Mouse (Mus musculus): ENCODE measurements around the gene 4933415A04Rik. TPM values are rescaled to one million over a fixed set of nuclear protein-coding genes. Genes with fewer than 3 reads are reported as not detected.

The 4933415A04Rik gene
- total and polyA plus RNA-seq, 3 experiments = not detected

DNA sequence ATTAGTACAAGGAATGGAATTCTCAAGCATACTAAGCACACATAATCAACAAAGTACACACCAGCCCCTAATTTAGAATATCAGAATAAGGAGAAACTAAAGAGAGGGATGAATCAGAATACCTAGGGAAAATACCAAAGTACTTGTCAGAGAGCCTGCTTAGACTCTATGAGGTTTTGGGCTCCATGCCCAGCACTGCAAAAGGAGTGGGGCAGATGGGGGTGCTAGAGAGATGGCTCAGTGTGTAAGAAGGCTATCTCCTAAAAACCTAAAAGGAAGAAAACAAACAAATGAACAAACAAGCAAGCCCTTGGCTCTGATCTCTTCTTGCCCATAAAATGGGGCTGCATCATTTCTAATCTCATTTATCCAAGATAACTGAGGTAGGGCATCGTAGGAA lies 37.5 kb downstream of the 4933415A04Rik start:
- H3K27me3 ChIP-seq (ENCODE audit: control insufficient read depth in 1 of 2, insufficient read depth in 2 of 2, low read length in 2 of 2) = peaks cover 0 to 3% of the 10 kb centered on the region in 2 experiments; a peak in 1 of 4 replicates
- no peak overlapping the region for H3K27ac ChIP-seq (ENCODE audit: control insufficient read depth, low read depth, low read length)
- TF ChIP-seq POLR2AphosphoS5 (IDR thresholded peaks at IDR 0.05; ENCODE audit: borderline replicate concordance, low read depth, low read length) (no peak), ELF1 (IDR thresholded peaks at IDR 0.05; ENCODE audit: low read depth, low read length) (no peak)
- no peak overlapping the region for H3K4me3 ChIP-seq (ENCODE audit: control insufficient read depth in 1 of 2, insufficient read depth in 1 of 2, low read depth in 2 of 2, low read length in 2 of 2)
- no peak for DNase-seq (ENCODE audit: low read depth, low spot score)
- H3K9ac ChIP-seq (ENCODE audit: control insufficient read depth, low read depth, low read length, poor library complexity, severe bottlenecking) = no peak overlapping the region
- no peaks in the 10 kb centered on the region for H3K79me2 ChIP-seq (ENCODE audit: control insufficient read depth, insufficient read depth, low read length, poor library complexity)
- no peaks in the 10 kb centered on the region for H3K9me3 ChIP-seq (replicated peaks; ENCODE audit: insufficient read depth, low read length)
- no peaks in the 10 kb centered on the region for H3K4me1 ChIP-seq (ENCODE audit: control insufficient read depth in 1 of 2, insufficient read depth in 2 of 2, low read length in 2 of 2)
- no peaks in the 10 kb centered on the region for H3K36me3 ChIP-seq (ENCODE audit: control insufficient read depth in 1 of 2, insufficient read depth in 2 of 2, low read length in 2 of 2)

GRCm38 (mm10) chr11:43626300-43626926 lies 39.6 kb downstream of the 4933415A04Rik start:
- Histone ChIP-seq H3K4me3 (ENCODE audit: control insufficient read depth in 1 of 2, insufficient read depth in 1 of 2, low read depth in 2 of 2, low read length in 2 of 2) (no peak overlapping the region), H3K9ac (ENCODE audit: control insufficient read depth, low read depth, low read length, poor library complexity, severe bottlenecking) (no peak overlapping the region), H3K27me3 (ENCODE audit: control insufficient read depth in 1 of 2, insufficient read depth in 2 of 2, low read length in 2 of 2) (peaks cover 0 to 3% of the 10 kb centered on the region in 2 experiments; a peak in 1 of 4 replicates), H3K27ac (ENCODE audit: control insufficient read depth, low read depth, low read length) (no peak overlapping the region), H3K4me1 (ENCODE audit: control insufficient read depth in 1 of 2, insufficient read depth in 2 of 2, low read length in 2 of 2) (no peaks in the 10 kb centered on the region), H3K9me3 (replicated peaks; ENCODE audit: insufficient read depth, low read length) (no peaks in the 10 kb centered on the region), H3K79me2 (ENCODE audit: control insufficient read depth, insufficient read depth, low read length, poor library complexity) (no peaks in the 10 kb centered on the region), H3K36me3 (ENCODE audit: control insufficient read depth in 1 of 2, insufficient read depth in 2 of 2, low read length in 2 of 2) (no peaks in the 10 kb centered on the region)
- no peak for DNase-seq (ENCODE audit: low read depth, low spot score)
- TF ChIP-seq GATA1 (IDR thresholded peaks at IDR 0.05; ENCODE audit: low read depth, low read length) (no peak), POLR2A (IDR thresholded peaks at IDR 0.05; ENCODE audit: control insufficient read depth in 1 of 2, insufficient read depth in 1 of 2, low read depth in 1 of 2, low read length in 2 of 2, poor library complexity in 1 of 2) (no peak), KAT2A (conservative IDR thresholded peaks at IDR 0.05; ENCODE audit: low read depth, low read length) (no peak), TCF12 (IDR thresholded peaks at IDR 0.05; ENCODE audit: low read depth, low read length) (no peak), CHD2 (IDR thresholded peaks at IDR 0.05; ENCODE audit: low read length) (no peak), E2F4 (IDR thresholded peaks at IDR 0.05; ENCODE audit: borderline replicate concordance, low read depth, low read length) (no peak), ZMIZ1 (IDR thresholded peaks at IDR 0.05; ENCODE audit: low read depth, low read length) (no peak), MAFK (IDR thresholded peaks at IDR 0.05; ENCODE audit: borderline replicate concordance, low read depth, low read length) (no peak), RAD21 (IDR thresholded peaks at IDR 0.05; ENCODE audit: low read depth, low read length) (no peak)

DNA sequence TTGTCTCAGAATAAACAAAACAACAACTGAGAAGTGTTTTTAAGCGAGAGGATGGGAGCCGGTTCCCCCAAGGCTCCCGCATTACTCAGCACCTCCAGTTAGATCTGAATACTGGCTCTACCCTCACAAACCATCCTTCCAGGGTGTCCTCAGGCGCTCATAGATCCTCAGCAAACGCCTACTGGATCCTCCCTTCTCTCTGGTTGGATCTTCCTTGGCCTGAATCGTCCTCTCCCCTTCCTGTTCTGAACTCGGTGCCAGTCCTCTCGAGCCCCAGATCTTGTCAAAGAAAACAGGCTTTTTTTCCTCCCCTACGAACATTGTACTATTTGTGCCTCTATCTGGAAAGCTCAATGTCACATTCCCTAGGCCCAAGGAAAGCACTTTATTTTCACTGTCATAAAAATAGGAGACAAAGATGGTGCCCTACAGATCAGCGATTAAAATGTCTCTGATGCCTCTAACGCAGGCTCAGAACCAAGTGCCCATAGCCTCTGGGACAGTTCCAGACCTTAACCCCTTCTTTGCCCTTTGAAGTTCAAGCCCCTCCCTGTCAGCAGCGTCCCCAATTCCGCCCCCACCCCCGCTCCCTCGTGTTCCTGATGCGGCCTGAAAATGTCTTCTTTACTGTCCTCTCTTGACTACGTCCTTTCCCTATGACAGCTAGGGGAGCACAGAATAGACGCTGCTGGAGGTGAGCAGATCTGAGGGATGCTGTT lies 40.2 kb downstream of the 4933415A04Rik start:
- no peaks in the 10 kb centered on the region for H3K36me3 ChIP-seq (ENCODE audit: control insufficient read depth in 1 of 2, insufficient read depth in 2 of 2, low read length in 2 of 2)
- no peaks in the 10 kb centered on the region for H3K9me3 ChIP-seq (replicated peaks; ENCODE audit: insufficient read depth, low read length)
- no peak overlapping the region for H3K4me3 ChIP-seq (ENCODE audit: control insufficient read depth in 1 of 2, insufficient read depth in 1 of 2, low read depth in 2 of 2, low read length in 2 of 2)
- no peaks in the 10 kb centered on the region for H3K4me1 ChIP-seq (ENCODE audit: control insufficient read depth in 1 of 2, insufficient read depth in 2 of 2, low read length in 2 of 2)
- no peak overlapping the region for H3K9ac ChIP-seq (ENCODE audit: control insufficient read depth, low read depth, low read length, poor library complexity, severe bottlenecking)
- no peak overlapping the region for H3K27ac ChIP-seq (ENCODE audit: control insufficient read depth, low read depth, low read length)
- no peaks in the 10 kb centered on the region for H3K79me2 ChIP-seq (ENCODE audit: control insufficient read depth, insufficient read depth, low read length, poor library complexity)
- TF ChIP-seq POLR2AphosphoS2 (IDR thresholded peaks at IDR 0.05; ENCODE audit: low read length) (no peak), MYB (IDR thresholded peaks at IDR 0.05; ENCODE audit: low read depth, low read length) (no peak), NRF1 (IDR thresholded peaks at IDR 0.05; ENCODE audit: insufficient read depth, low read depth, low read length, poor library complexity, severe bottlenecking) (no peak), CTCF (IDR thresholded peaks at IDR 0.05 in 2 of 3, conservative IDR thresholded peaks at IDR 0.05 in 1 of 3; ENCODE audit: control insufficient read depth in 1 of 3, insufficient read depth in 1 of 3, low read depth in 2 of 3, low read length in 3 of 3, poor library complexity in 1 of 3, severe bottlenecking in 1 of 3) (no peak), POLR2AphosphoS5 (IDR thresholded peaks at IDR 0.05; ENCODE audit: borderline replicate concordance, low read depth, low read length) (no peak), MYC (IDR thresholded peaks at IDR 0.05; ENCODE audit: low read depth, low read length) (no peak), ZNF384 (IDR thresholded peaks at IDR 0.05; ENCODE audit: low read depth, low read length) (no peak), GABPA (IDR thresholded peaks at IDR 0.05; ENCODE audit: low read depth, low read length) (no peak), ELF1 (IDR thresholded peaks at IDR 0.05; ENCODE audit: low read depth, low read length) (no peak), JUND (IDR thresholded peaks at IDR 0.05; ENCODE audit: low read depth, low read length) (no peak), ZMIZ1 (IDR thresholded peaks at IDR 0.05; ENCODE audit: low read depth, low read length) (no peak), ETS1 (IDR thresholded peaks at IDR 0.05; ENCODE audit: low read depth, low read length) (no peak), CHD1 (IDR thresholded peaks at IDR 0.05; ENCODE audit: low read depth, low read length) (no peak), EP300 (IDR thresholded peaks at IDR 0.05; ENCODE audit: low read depth in 1 of 2, low read length in 2 of 2) (no peak), SMC3 (IDR thresholded peaks at IDR 0.05; ENCODE audit: low read depth, low read length) (no peak), CHD2 (IDR thresholded peaks at IDR 0.05; ENCODE audit: low read length) (no peak)
- peaks cover 0 to 3% of the 10 kb centered on the region in 2 experiments; a peak in 1 of 4 replicates for H3K27me3 ChIP-seq (ENCODE audit: control insufficient read depth in 1 of 2, insufficient read depth in 2 of 2, low read length in 2 of 2)
- no peak for DNase-seq (ENCODE audit: low read depth, low spot score)
